Mouse (Mus musculus) ES-E14 (cell line): ENCODE measurements at regions not wholly inside any gene's neighbourhood (a gene's known extent, or its start where the extent isn't known, plus 50 kb on each side); places are given as distances from the start of the nearest gene placed in this dataset.

Experiments
- DNase-seq: peaks from one replicate; pipeline ENCODE4 v3.0.0-alpha.2; 2013; ENCODE audit warnings: low read depth, low spot score
- H3K27ac ChIP-seq: 2 replicates; pipeline ENCODE4 v1.5.1; 2012; ENCODE audit warnings: low read depth, mild to moderate bottlenecking, low read length, moderate library complexity, mixed read lengths; ENCODE audit not compliant: poor library complexity, insufficient read depth, severe bottlenecking
- H3K36me3 ChIP-seq: 2 replicates; pipeline ENCODE4 v1.6.1; 2012; ENCODE audit warnings: mild to moderate bottlenecking, low read length, moderate library complexity, mixed read lengths; ENCODE audit not compliant: control insufficient read depth, poor library complexity, insufficient read depth, severe bottlenecking
- H3K4me1 ChIP-seq, 2 experiments: fragments of 150-350 bp in 1 of 2; sonication (generic) in 1 of 2; 2 replicates each; pipeline ENCODE4 v1.6.1; 2012; ENCODE audit warnings: low read length in 2 of 2, mild to moderate bottlenecking in 1 of 2, mixed read lengths in 1 of 2; ENCODE audit not compliant: control insufficient read depth in 2 of 2, insufficient read depth in 2 of 2, poor library complexity in 1 of 2
- H3K4me3 ChIP-seq, 2 experiments: fragments of 150-350 bp in 1 of 2; sonication (generic) in 1 of 2; 2 replicates each; pipeline ENCODE4 v1.5.1; 2012; ENCODE audit warnings: low read length in 2 of 2, low read depth in 1 of 2, mild to moderate bottlenecking in 1 of 2, mixed read lengths in 1 of 2; ENCODE audit not compliant: insufficient read depth in 1 of 2, poor library complexity in 1 of 2, severe bottlenecking in 1 of 2
- H3K9ac ChIP-seq: 2 replicates; pipeline ENCODE4 v1.6.1; 2012; ENCODE audit warnings: low read depth, mild to moderate bottlenecking, low read length, mixed read lengths; ENCODE audit not compliant: poor library complexity, insufficient read depth, severe bottlenecking
- H3K9me3 ChIP-seq: fragments of 150-350 bp; sonication (generic); 2 replicates; pipeline ENCODE4 v1.6.1; 2012; ENCODE audit warnings: low read depth, mild to moderate bottlenecking, low read length; ENCODE audit not compliant: control insufficient read depth, insufficient read depth
- CHD2 ChIP-seq: IDR thresholded peaks from 2 replicates; pipeline ENCODE4 v1.6.1; 2014; ENCODE audit warnings: mild to moderate bottlenecking, low read depth, low read length, inconsistent platforms
- HCFC1 ChIP-seq: IDR thresholded peaks from 2 replicates; pipeline ENCODE4 v1.6.1; 2012; ENCODE audit warnings: low read length, inconsistent platforms, borderline replicate concordance; ENCODE audit not compliant: insufficient read depth
- MAFK ChIP-seq: IDR thresholded peaks from 2 replicates; pipeline ENCODE4 v1.6.1; 2014; ENCODE audit warnings: mild to moderate bottlenecking, low read depth, low read length, inconsistent platforms; ENCODE audit not compliant: insufficient read depth
- ZC3H11A ChIP-seq: IDR thresholded peaks from 2 replicates; pipeline ENCODE4 v1.6.1; 2012; ENCODE audit warnings: low read depth, mild to moderate bottlenecking, inconsistent platforms, low read length, borderline replicate concordance
- ZNF384 ChIP-seq: IDR thresholded peaks from 2 replicates; pipeline ENCODE4 v1.6.1; 2012; ENCODE audit warnings: low read depth, low read length, inconsistent platforms
- in situ Hi-C, 2 experiments: fragments of 600-800 bp; cut with MboI; formaldehyde crosslinking; loops; one replicate each; pipeline ENCODE4 v1.15.1; 2025; ENCODE audit warnings: low sequenced_read_pairs in 2 of 2, inconsistent platforms in 1 of 2; ENCODE audit not compliant: unreplicated experiment in 2 of 2

DNA sequence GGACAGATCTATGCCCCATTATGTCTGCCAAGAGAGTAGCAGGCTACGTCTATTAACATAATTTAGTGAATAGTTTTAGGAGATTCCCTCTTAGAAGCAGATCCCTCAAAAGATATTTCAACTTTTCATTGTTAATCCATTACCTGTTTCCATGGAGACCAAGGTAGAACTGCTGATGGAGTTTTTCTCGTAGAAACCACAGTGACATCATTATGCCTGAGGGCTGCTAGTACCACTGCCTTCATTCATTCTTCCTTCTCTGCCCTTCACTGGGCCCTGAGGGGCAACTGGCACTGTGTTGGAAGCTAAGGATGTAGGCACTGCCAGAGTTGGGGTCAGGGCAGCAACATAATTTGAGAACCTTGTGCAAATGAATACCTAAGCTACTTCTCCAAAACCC, 198.2 kb downstream of the Cep170 start:
- Histone ChIP-seq H3K36me3 (no peaks in the 10 kb centered on the region), H3K27ac (no peak overlapping the region), H3K4me1 (no peaks in the 10 kb centered on the region), H3K9me3 (no peaks in the 10 kb centered on the region), H3K4me3 (no peak overlapping the region), H3K9ac (no peak overlapping the region)
- in situ Hi-C loops, result no loop called here
- no peak for DNase-seq
- no peak for TF ChIP-seq ZC3H11A
- TF ChIP-seq MAFK, result no peak
- no peak for TF ChIP-seq ZNF384
- no peak for TF ChIP-seq HCFC1
- TF ChIP-seq CHD2, result no peak

DNA sequence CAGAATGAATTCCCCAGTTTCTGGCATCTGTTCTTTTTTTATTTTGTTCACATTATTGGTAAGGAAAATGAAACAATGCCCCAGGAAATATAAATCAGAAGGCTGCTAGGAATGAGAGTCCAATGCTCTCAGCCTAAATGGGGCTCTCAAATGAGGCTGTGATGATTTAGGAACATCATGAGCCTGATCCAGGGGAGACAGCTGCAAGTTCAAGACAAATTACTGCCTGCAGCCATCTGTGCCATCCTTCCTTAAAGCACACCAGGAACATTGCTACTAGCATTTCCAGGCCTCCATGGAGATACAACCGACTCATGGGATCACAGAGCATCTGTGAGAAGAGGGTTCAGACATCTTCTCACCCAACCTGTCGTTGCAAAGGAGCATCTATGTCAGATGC, 219.6 kb downstream of the Cep170 start:
- H3K9me3 ChIP-seq, result no peaks in the 10 kb centered on the region
- TF ChIP-seq HCFC1 (no peak), ZC3H11A (no peak), MAFK (no peak), CHD2 (no peak), ZNF384 (no peak)
- no peak for DNase-seq
- no peaks in the 10 kb centered on the region for H3K36me3 ChIP-seq
- H3K9ac ChIP-seq, result no peak overlapping the region
- no peaks in the 10 kb centered on the region for H3K4me1 ChIP-seq
- in situ Hi-C loops, result no loop called here
- H3K4me3 ChIP-seq, result no peak overlapping the region
- no peak overlapping the region for H3K27ac ChIP-seq

DNA sequence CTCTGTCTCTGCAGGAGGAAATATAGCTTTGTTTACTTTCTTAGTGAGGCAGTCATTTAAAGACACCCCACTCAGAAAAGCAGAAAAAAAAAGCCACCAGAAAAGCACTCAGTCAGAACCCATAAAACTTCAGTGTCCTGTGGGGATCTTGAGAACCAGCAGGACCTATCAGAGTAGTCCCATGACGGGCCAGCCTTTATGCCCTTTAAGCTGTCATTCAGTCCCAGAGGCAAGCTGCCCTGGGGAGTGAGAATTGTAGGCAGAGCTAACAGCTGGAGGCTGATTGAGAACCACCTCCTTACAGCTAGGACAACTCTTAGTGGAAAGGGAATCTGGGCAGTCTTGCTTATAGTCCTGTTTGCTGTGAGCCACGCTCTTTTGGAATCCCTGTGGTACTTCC, 225.7 kb downstream of the Cep170 start:
- Histone ChIP-seq H3K27ac (no peak overlapping the region), H3K9ac (no peak overlapping the region), H3K36me3 (no peaks in the 10 kb centered on the region), H3K4me3 (no peak overlapping the region), H3K9me3 (peaks cover under 1% of the 10 kb centered on the region; the same call in 1 of the 2 replicates), H3K4me1 (no peaks in the 10 kb centered on the region)
- in situ Hi-C loops, result no loop called here
- DNase-seq, result no peak
- TF ChIP-seq ZC3H11A, result no peak
- no peak for TF ChIP-seq CHD2
- TF ChIP-seq ZNF384, result no peak
- TF ChIP-seq HCFC1, result no peak
- no peak for TF ChIP-seq MAFK

DNA sequence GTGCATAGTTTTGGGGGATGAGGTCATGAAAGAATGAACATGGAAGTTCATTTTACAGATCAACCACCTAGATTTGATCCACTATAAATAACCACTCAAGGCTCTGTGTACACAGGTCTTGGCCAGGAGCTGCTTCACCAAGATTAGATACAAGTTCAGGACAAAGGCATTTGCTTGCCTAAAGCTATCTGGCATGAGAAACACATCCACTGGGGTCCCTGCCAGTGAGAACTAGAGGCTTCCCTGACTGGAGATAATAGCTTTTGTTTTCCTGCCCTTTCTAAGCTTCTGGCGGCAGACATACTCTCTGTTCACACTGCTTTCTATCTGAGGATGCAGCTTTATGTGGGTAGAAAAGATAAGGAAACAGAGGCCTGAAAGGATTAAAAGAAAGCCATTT, 240.2 kb downstream of the Cep170 start:
- TF ChIP-seq HCFC1, result no peak
- TF ChIP-seq ZC3H11A, result no peak
- no peak for TF ChIP-seq MAFK
- no peak for TF ChIP-seq CHD2
- TF ChIP-seq ZNF384, result no peak
- DNase-seq, result no peak
- no peak overlapping the region for H3K27ac ChIP-seq
- no peaks in the 10 kb centered on the region for H3K9me3 ChIP-seq
- H3K36me3 ChIP-seq, result no peaks in the 10 kb centered on the region
- no peak overlapping the region for H3K4me3 ChIP-seq
- no peak overlapping the region for H3K9ac ChIP-seq
- in situ Hi-C loops, result no loop called here
- H3K4me1 ChIP-seq, result no peaks in the 10 kb centered on the region

DNA sequence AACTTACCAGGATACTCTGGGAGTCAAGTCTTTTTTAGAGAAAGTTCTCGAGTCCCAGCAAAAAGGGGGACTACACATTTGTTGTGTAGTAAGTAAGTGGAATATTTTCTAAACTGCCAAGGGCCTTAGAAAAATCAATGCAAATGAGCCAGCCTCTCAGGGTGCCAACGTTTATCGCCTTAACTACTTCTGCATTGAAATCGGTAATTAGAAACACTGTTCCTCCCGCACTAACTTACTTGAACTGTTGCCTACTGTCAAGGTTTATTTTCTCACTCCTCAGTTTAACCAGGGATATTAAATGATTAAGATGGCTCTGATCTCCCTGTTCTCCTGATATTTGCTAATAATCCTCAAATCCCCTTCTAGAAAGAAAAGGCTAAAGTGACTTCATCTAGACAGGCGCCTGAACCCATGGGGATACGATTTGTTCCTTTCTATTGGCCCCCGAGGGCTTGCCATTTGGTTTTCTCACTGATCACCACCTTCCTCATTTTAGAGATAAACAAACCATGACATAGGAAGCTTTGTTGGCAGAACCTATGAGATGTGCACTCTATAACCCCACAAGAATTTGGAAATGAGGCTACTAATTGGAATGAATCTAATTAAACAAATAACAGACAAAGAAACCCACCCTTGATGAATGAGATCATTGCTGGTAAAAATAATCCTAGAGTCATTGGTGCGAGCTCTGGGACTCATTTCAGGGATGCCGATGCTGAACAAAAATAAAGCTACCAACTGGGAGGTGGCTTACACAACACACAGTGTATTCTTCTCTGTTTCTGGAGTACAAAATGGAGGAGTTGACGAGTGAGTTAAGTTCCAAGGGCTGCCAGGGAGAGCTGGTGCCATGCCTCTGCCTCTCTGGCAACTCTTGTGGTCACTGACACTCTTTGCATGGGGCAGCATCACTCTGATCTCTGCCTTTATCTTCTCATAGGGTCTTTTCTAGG, 255.1 kb downstream of the Cep170 start:
- no peaks in the 10 kb centered on the region for H3K4me1 ChIP-seq
- H3K36me3 ChIP-seq, result no peaks in the 10 kb centered on the region
- no peak for DNase-seq
- no peak overlapping the region for H3K4me3 ChIP-seq
- H3K9me3 ChIP-seq, result no peaks in the 10 kb centered on the region
- no peak overlapping the region for H3K27ac ChIP-seq
- in situ Hi-C loops, result no loop called here
- TF ChIP-seq ZNF384, result no peak
- TF ChIP-seq CHD2, result no peak
- TF ChIP-seq MAFK, result no peak
- TF ChIP-seq HCFC1, result no peak
- no peak for TF ChIP-seq ZC3H11A
- H3K9ac ChIP-seq, result no peak overlapping the region
